Mouse (Mus musculus): Measurements from ENCODE around the gene Tbc1d12.

Tbc1d12 gene

GRCm38 (mm10) chr19:38914926-38915325, 78.5 kb downstream of the Tbc1d12 start:
- no peak for DNase-seq (ENCODE audit: low read depth)

- DNase-seq (ENCODE audit: low read depth): peak; percentile 82
Measured at GRCm38 (mm10) chr19:38915677-38916076, 79.3 kb downstream of the Tbc1d12 start.

- DNase-seq (ENCODE audit: low read depth): no peak
Measured at GRCm38 (mm10) chr19:38928481-38929158, 92.2 kb downstream of the Tbc1d12 start.

GRCm38 (mm10) chr19:38929471-38930251, 93.3 kb downstream of the Tbc1d12 start:
- DNase-seq (ENCODE audit: low read depth): peak; percentile 28

- peak; percentile 22 for DNase-seq (ENCODE audit: low read depth)
Measured at GRCm38 (mm10) chr19:38930252-38930787, 93.9 kb downstream of the Tbc1d12 start.

- DNase-seq (ENCODE audit: low read depth): peak; percentile 98
Measured at GRCm38 (mm10) chr19:38930788-38931565, 94.6 kb downstream of the Tbc1d12 start, which contains the start of gene Hells. Gene Hells (plus strand): TSS chr19:38930915.

- no peak for DNase-seq (ENCODE audit: low read depth)
Measured at GRCm38 (mm10) chr19:38931566-38931890, 95.1 kb downstream of the Tbc1d12 start.

- peak; percentile 55 for DNase-seq (ENCODE audit: low read depth)
Measured at GRCm38 (mm10) chr19:38944590-38945307, 108.4 kb downstream of the Tbc1d12 start.
